Mouse (Mus musculus) bone marrow, adult 2 months (tissue): ENCODE measurements at regions not wholly inside any gene's neighbourhood (a gene's known extent, or its start where the extent isn't known, plus 50 kb on each side); places are given as distances from the start of the nearest gene placed in this dataset.

Source experiments
- CTCF ChIP-seq: fragments of 200-500 bp; IDR thresholded peaks from 2 replicates; pipeline ENCODE4 v1.5.1; 2011; ENCODE audit warnings: low read length, control low read depth; ENCODE audit not compliant: control insufficient read depth, insufficient read depth
- POLR2A ChIP-seq: fragments of 200-500 bp; IDR thresholded peaks from 2 replicates; pipeline ENCODE4 v1.6.1; 2011; ENCODE audit warnings: low read depth, mild to moderate bottlenecking, control low read depth, low read length, borderline replicate concordance; ENCODE audit not compliant: control insufficient read depth

- TF ChIP-seq CTCF (no peak), POLR2A (no peak)
Measured at GRCm38 (mm10) chr6:66398674-66399073, 136.5 kb upstream of the Mad2l1 start.
